Mouse (Mus musculus) Muller cell, postnatal 12 days (primary cell): ENCODE data around the gene Fdxr.
A peak's percentile ranks its signal among the peaks of the same experiment; 100 is the strongest.

Source experiments
- DNase-seq: peaks from one replicate; pipeline ENCODE4 v3.0.0-alpha.2; 2015; ENCODE audit errors: inconsistent ontology term

The Fdxr gene

GRCm38 (mm10) chr11:115290314-115290713, 13.5 kb upstream of the Fdxr start:
- DNase-seq = no peak

DNA sequence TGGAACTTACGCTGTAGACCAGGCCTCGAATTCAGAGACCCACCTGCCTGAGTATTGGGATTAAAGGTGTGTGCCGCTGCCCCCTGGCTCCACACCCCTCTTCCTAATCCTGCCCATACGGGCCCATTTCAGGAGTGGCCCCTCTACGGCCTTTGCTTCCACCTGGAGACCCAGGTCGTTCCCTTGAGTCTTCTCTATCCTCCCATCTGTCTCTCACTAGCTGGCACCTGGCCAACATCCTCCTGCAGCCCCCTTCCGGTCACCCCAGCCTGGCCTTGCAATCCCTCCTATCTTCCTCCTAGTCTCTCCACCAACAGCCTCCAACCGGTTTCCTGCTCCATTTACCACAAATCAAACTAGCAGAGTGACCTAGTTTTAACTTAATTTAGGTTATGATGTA, 13.0 kb upstream of the Fdxr start:
- no peak for DNase-seq

DNA sequence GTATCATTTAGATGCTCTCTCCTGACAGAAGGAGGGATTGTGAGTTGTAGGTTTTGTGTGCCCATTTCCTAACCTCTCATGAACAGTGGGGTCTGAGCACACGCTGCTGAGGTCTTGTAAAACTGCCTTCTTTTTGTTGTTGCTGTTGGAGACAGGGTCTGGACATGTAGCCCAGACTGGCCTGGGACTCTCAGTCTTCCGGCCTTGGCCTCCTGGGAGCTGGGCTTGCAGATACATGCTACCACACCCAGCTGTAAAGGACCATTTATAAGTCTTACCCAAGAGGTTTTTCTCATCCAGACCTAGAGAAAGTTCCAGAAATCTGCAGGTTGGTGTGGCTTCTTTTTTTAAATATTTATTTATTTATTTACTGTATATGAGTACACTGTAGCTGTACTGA, 11.5 kb upstream of the Fdxr start:
- no peak for DNase-seq

DNA sequence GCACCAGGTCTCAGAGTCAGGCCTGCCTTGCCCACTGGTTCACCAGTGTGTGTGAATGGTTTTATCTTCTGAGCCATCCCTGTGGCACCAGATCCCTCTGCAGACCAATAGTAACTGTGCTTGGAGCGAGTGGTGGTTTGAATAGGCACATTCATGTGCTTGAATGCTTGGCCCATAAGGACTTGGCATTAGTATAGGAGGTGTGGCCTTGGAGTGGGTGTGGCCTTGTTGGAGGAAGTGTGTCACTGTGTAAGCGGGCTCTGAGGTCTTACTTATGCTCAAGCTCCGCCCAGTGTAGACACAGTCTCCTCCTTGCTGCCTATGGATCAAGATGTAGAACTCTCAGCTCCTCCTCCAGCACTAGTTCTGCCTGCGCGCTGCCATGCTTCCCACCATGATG, 10.5 kb upstream of the Fdxr start:
- DNase-seq = no peak

DNA sequence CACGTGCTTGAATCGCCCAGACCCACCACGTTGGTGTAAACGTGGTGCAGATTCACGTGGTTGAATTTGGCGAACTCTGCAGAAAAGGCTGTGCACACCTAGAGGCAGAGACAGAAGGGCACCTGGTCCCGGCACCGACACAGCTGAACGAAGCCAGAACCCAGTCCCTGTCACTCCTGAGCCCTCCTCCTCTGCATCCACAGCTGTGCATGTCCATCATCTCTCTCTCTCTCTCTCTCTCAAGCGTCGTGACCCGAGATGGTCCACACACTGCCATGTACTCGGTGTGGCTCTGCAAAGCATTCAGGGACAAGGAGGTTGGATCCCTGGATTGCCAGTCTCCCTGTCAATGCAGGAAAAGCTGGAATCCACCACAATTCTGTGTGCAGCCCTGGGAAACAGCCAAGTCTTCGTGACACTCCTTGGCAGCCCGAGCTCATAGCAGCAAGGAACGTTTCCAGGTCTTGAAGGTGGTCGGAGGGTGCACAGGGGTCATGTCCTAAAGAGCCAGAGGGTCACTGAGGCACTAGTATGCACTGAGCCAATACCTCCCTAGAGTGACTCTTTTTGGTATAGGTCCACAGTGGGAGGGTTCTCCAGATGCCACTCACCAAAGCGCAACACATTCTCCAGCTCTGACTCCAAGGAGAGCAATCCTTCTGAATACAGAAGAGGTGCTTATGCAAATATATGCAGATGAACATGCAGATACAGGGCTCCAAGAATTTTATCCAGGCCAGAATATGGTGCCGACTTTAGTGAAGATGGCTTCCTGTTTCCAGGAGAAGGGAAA, 9.5 kb upstream of the Fdxr start:
- DNase-seq = no peak

DNA sequence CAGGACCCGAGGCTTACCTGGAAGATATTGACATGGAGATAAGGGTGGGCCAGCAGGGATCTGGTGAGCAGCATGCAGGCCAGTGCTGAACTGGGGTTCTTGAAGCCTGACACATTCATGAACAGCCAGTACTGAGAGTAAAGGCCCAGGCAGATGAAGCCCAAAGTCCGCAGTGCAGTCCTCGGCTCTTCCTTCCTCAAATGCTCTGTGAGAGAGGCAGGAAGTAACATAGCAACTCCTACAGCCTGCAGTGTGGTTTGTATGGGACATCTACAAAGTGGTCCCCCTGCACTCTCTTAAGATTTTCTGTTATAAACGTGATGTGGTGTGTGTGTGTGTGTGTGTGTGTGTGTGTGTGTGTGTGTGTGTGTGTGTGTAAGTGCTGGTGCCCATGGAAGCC, 8.4 kb upstream of the Fdxr start:
- no peak for DNase-seq

DNA sequence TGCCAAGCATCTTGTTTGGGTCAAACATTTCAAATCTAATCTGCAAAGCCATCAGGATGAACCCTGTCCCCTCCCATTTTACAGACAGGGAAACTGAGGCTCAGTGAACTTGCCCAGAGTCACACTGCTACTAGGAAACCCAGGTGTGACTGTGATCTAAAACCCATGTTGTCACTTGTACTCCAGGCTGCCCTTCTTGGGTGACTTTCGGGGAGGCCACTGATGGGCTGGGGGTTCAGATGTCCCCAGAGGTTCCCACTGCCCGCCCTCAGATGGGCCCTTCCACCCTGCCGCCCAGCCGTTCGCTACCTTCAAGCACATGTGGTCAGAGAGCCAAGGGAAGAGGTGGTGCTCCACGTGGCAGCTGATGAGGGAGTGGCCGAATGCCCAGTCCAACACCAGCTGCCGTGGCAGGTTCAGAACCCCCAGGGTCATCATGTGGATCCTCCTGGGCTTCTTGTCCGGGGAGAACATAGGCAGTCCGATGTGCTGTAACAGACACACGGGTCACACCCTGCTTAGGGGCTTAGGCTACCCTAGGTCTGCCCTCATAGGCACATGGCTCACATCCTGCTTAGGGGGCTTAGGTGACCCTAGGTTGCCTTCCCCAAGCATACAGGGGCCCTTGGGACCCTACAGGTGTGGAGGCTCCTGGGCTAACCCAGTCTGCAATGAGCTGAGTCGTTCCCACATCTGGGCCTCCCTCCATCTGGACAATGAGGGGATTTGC, 7.2 kb upstream of the Fdxr start:
- DNase-seq = no peak

DNA sequence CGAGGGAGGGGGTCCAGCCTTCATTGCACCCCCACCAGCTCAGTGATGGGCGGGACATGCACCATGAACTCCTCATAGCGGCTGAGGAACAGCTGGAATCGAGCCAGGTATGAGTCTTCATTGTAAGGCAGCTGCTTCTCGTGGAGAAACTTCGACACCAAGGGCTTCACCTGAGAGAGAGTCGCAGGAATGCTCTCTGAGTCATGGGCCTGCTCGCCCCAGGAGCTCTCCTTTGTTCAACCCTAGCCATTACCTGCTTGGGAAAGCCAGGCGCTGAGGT, 6.6 kb upstream of the Fdxr start:
- DNase-seq = no peak

GRCm38 (mm10) chr11:115282723-115283485, 6.1 kb upstream of the Fdxr start:
- DNase-seq = peak; percentile 47

GRCm38 (mm10) chr11:115282295-115282694, 5.4 kb upstream of the Fdxr start:
- peak; percentile 31 for DNase-seq

DNA sequence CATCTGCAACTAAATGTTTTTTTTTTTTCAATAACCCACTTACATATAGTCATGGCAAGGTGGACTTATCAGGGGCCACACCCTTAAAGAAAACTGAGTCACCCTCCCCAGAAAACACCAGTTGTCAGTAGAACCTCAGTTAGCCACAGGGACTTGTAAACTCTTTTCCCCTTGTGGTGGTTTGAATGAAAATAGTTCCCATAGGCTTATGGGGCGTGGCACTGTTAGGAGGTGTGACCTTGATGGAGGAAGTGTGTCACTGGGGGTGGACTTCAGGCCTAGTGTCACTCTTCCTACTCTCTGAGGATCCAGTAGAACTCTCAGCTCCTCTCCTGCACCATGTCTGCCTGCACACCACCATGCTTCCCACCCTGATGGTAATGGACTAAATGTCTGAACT, 2.9 kb upstream of the Fdxr start:
- no peak for DNase-seq

GRCm38 (mm10) chr11:115278176-115278575, 1.3 kb upstream of the Fdxr start:
- no peak for DNase-seq

DNA sequence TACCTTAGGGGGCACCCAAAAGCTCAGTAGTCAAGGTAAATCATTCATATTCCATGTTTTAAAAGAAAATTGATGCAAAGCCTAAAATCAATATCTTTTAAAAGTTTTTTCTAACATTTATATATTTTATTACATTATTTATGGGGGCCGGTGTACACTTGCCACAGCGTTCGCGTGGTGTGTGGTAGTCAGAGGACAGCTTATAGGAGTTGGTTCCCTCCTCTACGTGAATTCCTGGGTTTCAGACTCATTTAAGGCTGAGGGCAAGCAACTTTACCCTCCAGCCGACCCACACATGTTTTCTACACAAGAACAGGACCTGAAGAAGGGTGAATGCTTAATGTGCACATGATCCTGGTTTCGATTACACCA, 740 bp upstream of the Fdxr start:
- no peak for DNase-seq

DNA sequence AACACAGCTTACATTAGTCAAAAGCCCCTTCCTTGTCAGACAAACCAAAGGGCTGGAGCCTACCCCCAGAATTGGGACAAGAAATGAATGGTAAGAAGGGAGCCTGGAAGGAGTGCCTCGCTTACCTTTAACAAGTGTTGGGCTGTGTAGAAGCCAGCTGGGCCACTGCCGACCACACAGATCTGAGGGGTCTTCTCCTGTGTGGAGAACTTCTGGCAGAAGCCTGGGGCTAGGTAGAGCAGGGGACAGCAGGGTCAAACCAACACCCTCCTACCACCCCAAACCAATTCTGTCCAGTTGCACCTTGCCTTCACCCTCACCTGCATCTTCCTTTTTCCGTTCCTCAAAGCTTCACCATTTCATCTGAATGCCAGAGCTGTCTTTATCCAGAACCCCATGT, 896 bp downstream of the Fdxr start:
- no peak for DNase-seq

GRCm38 (mm10) chr11:115275509-115275908, 1.3 kb downstream of the Fdxr start:
- no peak for DNase-seq

DNA sequence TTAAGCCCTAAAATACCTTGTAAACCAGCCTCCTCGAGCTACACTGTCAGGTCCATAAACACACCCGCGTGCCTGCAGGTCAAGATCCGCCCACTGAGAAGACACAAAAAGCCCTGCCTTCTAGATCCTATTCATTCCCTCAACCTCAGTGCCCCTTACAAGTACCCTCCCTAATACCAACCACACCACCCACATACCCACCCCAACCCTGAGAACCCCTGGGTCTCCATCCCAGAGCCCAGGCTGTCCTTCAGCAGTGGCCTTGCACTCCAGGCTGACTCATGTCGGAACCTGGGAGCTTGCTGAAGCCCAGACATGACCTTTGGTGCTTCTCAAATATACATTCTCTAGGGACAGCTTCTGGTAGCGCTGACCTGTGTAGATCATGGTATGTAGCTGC, 2.1 kb downstream of the Fdxr start:
- no peak for DNase-seq

GRCm38 (mm10) chr11:115274178-115274577, 2.7 kb downstream of the Fdxr start:
- no peak for DNase-seq

DNA sequence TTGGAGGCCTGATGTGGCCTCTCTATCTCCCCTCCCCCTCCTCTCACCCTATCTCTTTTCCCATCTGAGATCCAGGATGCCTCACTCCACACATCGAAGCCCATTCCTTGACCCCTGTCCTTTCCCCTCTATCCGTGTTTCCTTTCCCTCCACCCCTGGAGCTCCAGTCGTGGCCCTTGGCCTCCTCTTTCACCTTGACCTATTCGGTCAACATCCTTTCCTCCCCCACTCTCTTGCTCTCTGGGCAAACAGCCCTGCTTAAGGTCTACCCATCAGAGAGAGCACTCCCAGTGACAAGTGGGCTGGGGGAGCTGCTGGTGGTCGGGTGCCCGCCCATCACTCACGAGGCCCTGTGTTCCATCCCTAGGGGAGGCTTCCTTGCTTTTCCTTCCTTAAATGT, 3.1 kb downstream of the Fdxr start:
- DNase-seq = no peak

GRCm38 (mm10) chr11:115272894-115273498, 3.9 kb downstream of the Fdxr start:
- DNase-seq = no peak

GRCm38 (mm10) chr11:115271481-115271880, 5.4 kb downstream of the Fdxr start:
- no peak for DNase-seq

GRCm38 (mm10) chr11:115271052-115271451, 5.8 kb downstream of the Fdxr start:
- no peak for DNase-seq

- peak; percentile 66 for DNase-seq
Observed at GRCm38 (mm10) chr11:115270148-115270861, 6.5 kb downstream of the Fdxr start.
